Mouse (Mus musculus): ENCODE data around the gene Rccd1. TPM values are rescaled to one million over a fixed set of nuclear protein-coding genes. Genes with fewer than 3 reads are reported as not detected.

Rccd1 gene
- polyA plus RNA-seq, 1 experiment from 2014 or later = 11.6 TPM

DNA sequence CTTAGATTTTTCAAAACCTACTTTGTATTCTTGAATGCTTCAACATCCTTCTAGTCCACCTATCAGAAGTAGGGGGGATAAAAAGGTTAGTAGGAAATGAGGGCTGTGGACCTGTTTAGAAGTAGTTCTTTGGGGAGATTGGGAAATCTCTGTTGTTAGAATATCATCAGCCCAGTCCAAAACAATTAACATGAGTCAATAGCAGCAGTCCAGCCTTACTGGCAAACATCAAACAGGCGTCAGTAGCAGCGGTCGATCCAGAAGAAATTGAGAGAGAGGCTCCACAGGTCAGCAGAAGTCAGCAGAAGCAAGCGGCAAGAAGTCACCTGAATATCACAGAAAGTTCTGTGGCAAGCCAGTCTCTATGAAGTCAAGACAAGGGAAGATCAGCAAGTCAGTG lies 79.4 kb downstream of the Rccd1 start:
- DNase-seq (ENCODE audit: low spot score) (no peak), ATAC-seq (ENCODE audit: low FRiP score) (no peak)
- H3K9ac ChIP-seq = no peak overlapping the region
- no peaks in the 10 kb centered on the region for H3K9me3 ChIP-seq (ENCODE audit: control insufficient read depth, low read length)
- no peak overlapping the region for H3K27ac ChIP-seq
- no peak overlapping the region for H3K4me3 ChIP-seq (replicated peaks; ENCODE audit: low read length)
- 90% methylated on average over 4 of the region's 4 CpGs for WGBS
- H3K4me2 ChIP-seq (replicated peaks) = no peak overlapping the region
- peaks cover 17% of the 10 kb centered on the region for H3K36me3 ChIP-seq (replicated peaks; ENCODE audit: control insufficient read depth, insufficient read depth)
- no peaks in the 10 kb centered on the region for H3K4me1 ChIP-seq (replicated peaks; ENCODE audit: control insufficient read depth, insufficient read depth, low read length)
- no peaks in the 10 kb centered on the region for H3K27me3 ChIP-seq (ENCODE audit: control insufficient read depth, insufficient read depth, low read length)

Other genes with a start within 250 kb of the Rccd1 start
- 198 and 205 TPM in 2 replicates for gene Idh2, start 209.1 kb downstream of the Rccd1 start, polyA plus RNA-seq (2014; fragmentation: Nextera tagmentation; extraction: Ambion mirVana)
- gene Sema4b, start 137.6 kb downstream of the Rccd1 start, polyA plus RNA-seq (2014; fragmentation: Nextera tagmentation; extraction: Ambion mirVana) = 17.4 and 19.7 TPM in 2 replicates
- gene Cib1, start 91.6 kb downstream of the Rccd1 start, polyA plus RNA-seq (2014; fragmentation: Nextera tagmentation; extraction: Ambion mirVana) = 29.8 and 41.1 TPM in 2 replicates
- 3.4 and 3.8 TPM in 2 replicates for gene Gdpgp1, start 91.6 kb downstream of the Rccd1 start, polyA plus RNA-seq (2014; fragmentation: Nextera tagmentation; extraction: Ambion mirVana)
- 1.3 and 1.7 TPM in 2 replicates for gene Ttll13, start 78.1 kb downstream of the Rccd1 start, polyA plus RNA-seq (2014; fragmentation: Nextera tagmentation; extraction: Ambion mirVana)
- gene Ngrn, start 63.2 kb downstream of the Rccd1 start, polyA plus RNA-seq (2014; fragmentation: Nextera tagmentation; extraction: Ambion mirVana) = 67.8 and 70.4 TPM in 2 replicates
- gene Vps33b, start 54.8 kb downstream of the Rccd1 start, polyA plus RNA-seq (2014; fragmentation: Nextera tagmentation; extraction: Ambion mirVana) = 22.0 and 26.5 TPM in 2 replicates
- gene Prc1, start 30.0 kb downstream of the Rccd1 start, polyA plus RNA-seq (2014; fragmentation: Nextera tagmentation; extraction: Ambion mirVana) = 33.0 and 39.3 TPM in 2 replicates
- gene Unc45a, start 16.6 kb upstream of the Rccd1 start, polyA plus RNA-seq (2014; fragmentation: Nextera tagmentation; extraction: Ambion mirVana) = 43.3 and 43.9 TPM in 2 replicates
- 18.7 and 23.4 TPM in 2 replicates for gene Hddc3, start 18.6 kb upstream of the Rccd1 start, polyA plus RNA-seq (2014; fragmentation: Nextera tagmentation; extraction: Ambion mirVana)
- 18.9 and 21.6 TPM in 2 replicates for gene Man2a2, start 46.9 kb upstream of the Rccd1 start, polyA plus RNA-seq (2014; fragmentation: Nextera tagmentation; extraction: Ambion mirVana)
- 3.8 and 4.6 TPM in 2 replicates for gene Fes, start 63.5 kb upstream of the Rccd1 start, polyA plus RNA-seq (2014; fragmentation: Nextera tagmentation; extraction: Ambion mirVana)
- 6.0 and 6.7 TPM in 2 replicates for gene Furin, start 81.0 kb upstream of the Rccd1 start, polyA plus RNA-seq (2014; fragmentation: Nextera tagmentation; extraction: Ambion mirVana)
- gene Blm, start 210.7 kb upstream of the Rccd1 start, polyA plus RNA-seq (2014; fragmentation: Nextera tagmentation; extraction: Ambion mirVana) = 9.5 and 11.3 TPM in 2 replicates